Mouse (Mus musculus) right cerebral cortex, postnatal 25 days (tissue): Measurements from ENCODE around the gene Mthfd2.
A peak's percentile ranks its signal among the peaks of the same experiment; 100 is the strongest.

Experiments
- DNase-seq: peaks from one replicate; pipeline ENCODE4 v3.0.0; 2022

Mthfd2 gene

DNA sequence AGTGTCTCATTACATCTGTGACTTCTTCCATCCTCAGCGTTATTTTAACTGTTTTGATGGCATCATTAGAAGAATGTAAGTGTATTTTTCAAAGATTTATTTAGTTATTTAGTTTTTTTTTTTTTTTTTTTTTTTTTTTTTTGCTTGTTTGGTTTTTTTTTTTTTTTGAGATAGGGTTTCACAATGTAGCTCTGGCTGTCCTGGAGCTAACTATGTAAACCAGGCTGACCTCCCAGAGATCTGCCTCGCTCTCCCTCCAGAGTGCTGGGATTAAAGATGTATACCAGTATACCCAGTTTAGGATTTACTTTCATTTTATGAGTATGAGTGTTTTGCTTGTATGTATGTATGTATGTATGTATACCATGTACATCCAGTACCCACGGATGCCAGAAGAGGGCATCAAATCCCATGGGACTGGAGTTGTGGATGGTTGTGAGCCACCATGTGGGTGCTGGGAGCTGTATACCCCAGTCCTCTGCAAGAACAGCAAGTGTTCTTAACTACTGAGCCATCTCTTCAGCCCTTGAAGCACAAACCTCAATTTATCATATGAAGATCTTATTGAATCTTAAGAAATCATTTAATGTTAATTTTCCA is 2.0 kb upstream of the Mthfd2 start:
- DNase-seq, result no peak

- no peak for DNase-seq
Observed at GRCm38 (mm10) chr6:83326761-83327160, 1.1 kb upstream of the Mthfd2 start.

DNA sequence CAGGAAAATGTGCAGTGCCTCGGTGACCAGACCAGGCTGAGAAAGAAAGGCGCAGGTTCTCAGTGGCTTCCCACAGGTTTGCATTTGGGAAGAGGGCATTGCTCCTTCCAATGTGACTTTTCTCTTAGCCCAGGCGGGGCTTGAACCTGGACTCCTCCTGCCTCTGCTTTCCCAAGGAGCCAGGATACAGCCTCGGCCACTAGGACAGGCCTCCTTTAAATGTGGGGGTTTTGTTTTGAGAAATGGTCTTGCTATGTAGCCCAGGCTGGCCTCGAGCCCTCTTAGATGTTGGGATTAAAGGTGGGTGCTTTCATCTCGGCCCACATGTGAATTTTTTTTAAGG is 657 bp upstream of the Mthfd2 start:
- DNase-seq, result no peak

DNA sequence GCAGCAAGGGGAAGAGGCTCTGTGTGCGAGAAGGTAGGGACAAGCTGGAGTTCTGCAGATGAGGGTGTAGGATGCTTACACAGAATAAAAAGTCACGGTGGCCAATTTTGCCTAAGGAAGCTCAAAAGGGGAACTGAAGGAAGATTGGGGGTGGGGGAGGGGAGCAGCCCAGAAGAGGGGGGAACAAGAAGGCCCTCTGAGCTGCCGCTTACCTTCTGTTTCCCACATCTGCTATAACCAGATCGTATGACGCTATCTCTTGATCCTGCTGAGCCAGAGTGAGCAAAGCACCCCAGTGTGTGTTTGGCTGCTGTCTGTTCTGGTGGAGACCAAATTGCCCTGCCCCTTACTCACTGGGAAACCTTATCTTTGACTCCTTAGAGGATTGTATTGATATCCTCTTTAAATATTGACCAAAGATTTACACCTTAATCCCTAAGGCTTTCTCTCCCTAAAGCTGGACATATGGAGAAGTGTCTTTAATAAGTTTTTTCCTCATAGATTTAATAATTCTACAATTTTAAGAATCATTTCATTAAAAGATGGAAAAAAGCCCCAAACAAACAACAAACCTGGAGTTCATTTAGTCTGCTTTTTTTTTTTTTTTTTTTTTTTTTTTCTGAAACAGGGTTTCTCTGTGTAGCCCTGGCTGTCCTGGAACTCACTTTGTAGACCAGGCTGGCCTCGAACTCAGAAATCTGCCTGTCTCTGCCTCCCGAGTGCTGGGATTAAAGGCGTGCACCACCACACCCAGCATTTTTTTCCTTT is 1.9 kb downstream of the Mthfd2 start:
- no peak for DNase-seq

GRCm38 (mm10) chr6:83322794-83323193 is 2.9 kb downstream of the Mthfd2 start:
- DNase-seq, result no peak

GRCm38 (mm10) chr6:83321927-83322326 is 3.8 kb downstream of the Mthfd2 start:
- no peak for DNase-seq

DNA sequence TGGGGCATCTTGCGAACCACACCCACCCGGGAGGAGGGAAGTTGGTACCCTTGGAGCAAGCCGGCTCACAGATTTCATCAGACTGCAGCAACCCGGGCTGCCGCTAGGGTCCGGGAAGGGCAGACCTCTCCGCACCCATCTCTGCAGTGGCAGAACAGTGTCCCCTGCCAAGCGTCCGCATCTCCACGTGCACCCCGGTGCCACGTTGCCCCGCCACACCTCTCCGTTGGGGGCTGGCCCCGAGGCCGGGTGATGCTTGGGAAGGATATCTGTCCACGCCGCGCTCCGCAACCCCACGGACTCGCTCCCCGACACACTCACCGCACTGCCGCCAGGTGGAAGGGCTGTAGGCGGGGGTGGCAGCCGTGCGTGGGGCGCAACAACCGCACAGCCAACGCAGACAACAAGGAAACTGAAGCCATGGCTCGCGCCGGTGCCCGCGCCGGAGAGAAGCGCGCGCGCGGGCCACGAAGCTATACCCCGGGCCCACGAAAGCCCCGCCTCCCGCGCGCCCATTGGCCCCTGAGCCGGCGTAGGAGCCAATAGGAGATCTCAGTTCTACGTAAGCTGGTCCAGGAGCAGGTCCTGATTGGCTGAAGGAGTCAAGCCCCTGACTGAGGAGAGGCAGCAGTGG is 8.5 kb downstream of the Mthfd2 start:
- DNase-seq, result peak; percentile 91

- no peak for DNase-seq
Observed at GRCm38 (mm10) chr6:83316022-83316421, 9.7 kb downstream of the Mthfd2 start.

DNA sequence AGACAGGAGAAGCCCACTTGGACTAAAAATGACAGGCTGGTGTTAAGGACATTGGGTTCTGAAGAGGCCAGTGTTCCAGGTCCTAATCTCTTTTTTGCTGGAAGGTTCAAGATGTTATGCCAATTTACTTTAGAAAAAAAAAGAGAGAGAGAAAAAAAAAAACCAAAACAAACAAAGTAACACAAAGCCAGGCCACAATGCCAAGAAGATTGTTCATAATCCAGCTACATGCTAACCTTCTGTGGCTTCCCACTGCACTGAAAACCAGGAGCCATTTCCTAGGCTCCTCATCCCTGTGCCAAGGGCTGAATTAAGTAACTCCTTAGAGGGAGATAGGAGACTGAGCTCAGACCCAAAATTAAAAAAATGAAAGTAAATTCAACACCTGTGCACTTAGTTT is 10.4 kb downstream of the Mthfd2 start:
- DNase-seq, result no peak

- DNase-seq, result no peak
Observed at GRCm38 (mm10) chr6:83312514-83312913, 13.2 kb downstream of the Mthfd2 start.

GRCm38 (mm10) chr6:83312021-83312420 is 13.7 kb downstream of the Mthfd2 start:
- no peak for DNase-seq

GRCm38 (mm10) chr6:83311206-83311605 is 14.5 kb downstream of the Mthfd2 start:
- DNase-seq, result no peak

DNA sequence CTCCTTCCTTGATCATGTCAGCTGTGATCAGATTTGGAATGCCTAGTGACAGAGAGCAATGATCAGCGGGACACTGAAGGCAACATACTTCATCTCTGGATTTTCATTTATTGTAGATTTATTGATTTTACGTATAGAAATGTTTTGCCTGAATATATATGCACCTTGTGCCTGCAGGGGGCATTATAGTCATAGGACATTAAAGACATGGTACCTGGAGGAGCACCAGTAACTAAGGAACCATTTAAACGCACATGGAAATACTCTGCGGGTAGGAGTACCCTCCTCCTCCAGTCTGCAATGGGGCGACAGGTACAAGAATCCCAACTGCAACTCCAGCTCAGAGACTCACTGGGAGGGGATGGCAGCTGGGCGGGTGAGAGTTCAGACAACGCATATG is 16.7 kb downstream of the Mthfd2 start:
- no peak for DNase-seq

DNA sequence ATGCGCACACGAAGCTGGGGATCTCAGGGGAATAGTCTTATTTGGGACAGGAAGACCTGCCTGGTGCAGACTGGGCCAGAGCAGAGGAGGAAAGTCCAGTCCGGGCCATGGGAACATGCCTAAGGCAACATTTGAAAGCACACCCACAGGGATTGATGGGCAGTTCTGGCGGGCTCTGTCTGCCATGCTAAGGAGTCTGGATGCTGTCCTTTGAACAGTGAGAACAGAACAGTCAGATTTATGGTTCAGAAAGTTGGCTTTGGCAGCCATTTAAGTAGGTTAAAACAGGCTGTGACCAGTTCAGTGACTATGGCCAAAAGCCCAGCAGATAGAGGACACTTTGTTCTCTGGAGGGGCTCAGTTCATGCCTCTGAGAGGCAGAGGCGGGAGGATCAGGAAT is 23.4 kb downstream of the Mthfd2 start:
- DNase-seq, result no peak

DNA sequence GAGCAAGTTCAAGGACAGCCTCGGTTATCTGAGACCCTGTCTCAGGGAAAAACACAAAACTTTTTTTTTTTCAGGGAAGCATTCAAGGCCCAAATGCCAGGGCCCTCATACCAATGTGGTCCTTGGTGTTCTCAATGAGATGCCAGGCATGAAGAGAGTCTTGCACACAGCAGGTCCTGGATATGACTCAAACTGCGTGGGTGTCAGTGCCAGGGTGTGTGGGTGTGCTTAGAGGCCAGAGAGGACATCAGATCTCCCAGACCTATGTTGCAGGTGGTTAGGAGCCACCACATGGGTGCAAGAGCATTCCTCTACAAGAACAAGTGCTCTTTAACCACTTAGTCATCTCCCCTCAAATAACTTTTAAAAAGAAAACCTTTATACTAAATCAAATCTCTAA is 24.4 kb downstream of the Mthfd2 start:
- no peak for DNase-seq

GRCm38 (mm10) chr6:83300447-83301229 is 25.1 kb downstream of the Mthfd2 start:
- no peak for DNase-seq

DNA sequence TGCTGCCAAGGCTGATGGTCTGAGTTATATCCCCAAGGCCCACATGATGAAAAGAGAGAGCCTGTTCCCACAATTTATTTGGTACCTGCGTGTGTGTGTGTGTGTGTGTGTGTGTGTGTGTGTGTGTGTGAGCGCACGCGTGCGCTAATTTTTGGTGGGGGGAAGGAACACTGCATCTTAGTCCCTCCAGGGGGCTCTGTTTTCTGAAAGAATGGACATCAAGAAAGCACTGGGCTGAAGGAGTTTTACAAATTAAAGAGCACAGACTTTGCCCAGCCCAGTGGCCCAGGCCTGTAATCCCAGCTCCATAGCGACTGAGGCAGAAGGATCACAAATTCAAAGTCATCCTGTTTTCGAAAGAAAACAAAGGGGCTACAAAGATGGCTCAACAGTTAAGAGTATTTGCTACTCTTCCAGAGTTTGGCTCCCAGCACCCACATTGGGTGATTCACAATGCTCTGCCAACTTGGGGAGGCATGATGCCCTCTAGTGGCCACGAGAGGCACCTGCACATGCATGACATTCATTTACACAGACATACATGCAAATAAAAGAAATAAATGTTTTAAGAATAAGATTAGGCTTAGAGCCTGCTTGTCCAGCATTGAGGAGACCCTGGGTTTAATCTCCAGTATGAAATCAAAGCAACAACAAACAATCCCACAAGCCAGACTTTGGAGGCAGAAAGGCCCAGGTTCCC is 45.3 kb downstream of the Mthfd2 start:
- DNase-seq, result no peak

DNA sequence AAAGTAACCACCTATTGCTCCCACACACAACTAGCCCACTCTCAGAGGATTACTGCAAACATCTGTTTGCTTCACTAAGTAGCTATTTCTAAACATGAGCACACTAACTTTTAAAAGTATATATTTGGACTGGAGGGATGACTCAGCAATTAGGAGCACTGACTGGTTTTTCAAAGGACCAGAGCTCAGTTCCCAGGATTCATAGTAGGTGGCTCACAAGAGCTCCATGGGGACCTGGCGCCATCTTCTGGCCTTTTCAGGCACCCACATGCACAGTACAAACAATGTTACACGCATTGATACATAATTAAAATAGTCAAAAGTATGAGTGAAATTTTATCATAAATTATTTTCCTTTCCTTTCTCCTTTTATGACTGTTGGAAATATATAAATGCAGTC is 46.8 kb downstream of the Mthfd2 start:
- no peak for DNase-seq

DNA sequence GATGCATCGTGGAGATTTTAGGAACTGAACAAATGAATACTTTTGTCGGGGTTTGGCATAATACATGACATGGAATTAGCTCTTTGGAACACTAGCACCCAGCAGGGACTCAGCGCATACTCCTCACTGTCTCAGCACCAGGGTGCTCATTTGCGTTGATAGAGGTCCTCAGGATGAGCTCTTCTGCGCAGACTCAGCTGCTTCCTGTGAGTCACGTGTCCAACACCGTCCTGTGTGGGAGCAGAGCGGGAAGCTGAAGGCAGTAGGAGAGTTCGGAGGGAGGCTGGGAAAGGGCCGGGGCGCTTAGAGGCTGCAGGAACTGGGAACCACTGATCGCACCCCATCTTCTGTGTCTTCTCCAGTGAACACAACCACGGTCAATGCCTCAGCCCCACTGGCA is 48.6 kb downstream of the Mthfd2 start:
- no peak for DNase-seq

DNA sequence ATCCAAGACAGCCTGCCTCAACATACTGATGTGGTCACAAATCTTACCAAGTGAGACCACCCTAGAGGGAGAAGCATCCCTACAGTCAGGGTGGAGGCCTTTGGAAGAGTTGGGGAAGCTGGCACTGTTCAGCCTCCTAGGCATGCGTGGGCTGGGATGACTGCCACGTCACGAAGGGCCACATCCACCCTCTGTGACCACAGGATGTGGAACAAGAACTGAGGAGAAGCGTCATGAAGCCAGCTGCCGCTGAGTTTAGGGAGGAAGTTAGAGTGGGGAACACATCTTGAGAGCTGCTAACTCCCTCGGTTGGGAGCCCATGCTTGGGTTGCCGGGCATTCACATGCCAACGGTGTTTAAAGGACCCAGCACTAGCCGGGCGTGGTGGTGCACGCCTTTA is 52.0 kb downstream of the Mthfd2 start:
- DNase-seq, result no peak

GRCm38 (mm10) chr6:83268144-83269010 is 57.3 kb downstream of the Mthfd2 start:
- peak; percentile 85 for DNase-seq

DNA sequence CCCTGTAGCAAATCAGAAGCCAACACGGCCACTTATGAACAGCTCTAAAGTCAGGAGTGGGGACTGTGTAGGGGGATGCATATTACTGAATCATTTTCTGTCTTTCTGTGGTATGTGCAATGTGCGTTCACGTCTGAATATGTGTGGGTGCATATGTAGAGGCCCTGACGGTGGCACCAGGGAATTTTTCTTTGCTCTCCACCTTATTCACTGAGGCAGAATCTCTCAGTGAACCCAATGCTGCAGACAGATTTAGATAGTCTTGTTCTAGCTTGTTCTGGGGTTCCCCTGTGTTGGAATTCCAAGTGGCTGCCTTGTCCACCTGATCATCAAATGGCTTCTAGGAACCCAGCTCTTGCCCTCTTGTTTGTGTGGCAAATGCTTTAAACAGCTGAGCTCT is 58.1 kb downstream of the Mthfd2 start:
- no peak for DNase-seq
